40 mouse cellular contexts compared by ENCODE assay signal in genomic region chr3:122878705-122879315, GRCm38 (mm10). TPM values are rescaled to one million over a fixed set of nuclear protein-coding genes. Genes with fewer than 3 reads are reported as not detected.
DNase-seq lines count a peak whose midpoint lies in the region; ATAC-seq and TF ChIP-seq lines count a peak whose summit lies in the region.
"Had no signal": no experiment of that assay in that cellular context is flagged by ENCODE, and none has a peak within 500 bp of the region (broad histone marks: within the 10 kb centered on the region; RNA-seq: fewer than 3 reads in every experiment).

No protein-coding gene starts in this region.

- H3K4me3 ChIP-seq in liver, adult 2 months (ENCODE audit: insufficient read depth, low read depth, low read length) = no peak overlapping the region
- no peak overlapping the region for H3K4me3 ChIP-seq in liver, embryonic 11.5 days (ENCODE audit: low read depth, low read length)
- no peak overlapping the region for H3K4me3 ChIP-seq in intestine, embryonic 16.5 days (ENCODE audit: low read length)
- H3K4me3 ChIP-seq in stomach, postnatal 0 days (ENCODE audit: low read depth, low read length) = no peak overlapping the region
- H3K4me3 ChIP-seq: embryonic facial prominence, embryonic 12.5 days; heart, embryonic 10.5 days; heart, embryonic 15.5 days; hindbrain, embryonic 13.5 days; layer of hippocampus, adult 2 months; left cerebral cortex, adult 2 months; limb, embryonic 12.5 days; liver, embryonic 12.5 days; midbrain, embryonic 12.5 days had no signal

- no peaks in the 10 kb centered on the region for H3K27me3 ChIP-seq in liver, adult 2 months (ENCODE audit: control insufficient read depth, insufficient read depth, low read length)
- no peaks in the 10 kb centered on the region for H3K27me3 ChIP-seq in liver, embryonic 11.5 days (replicated peaks; ENCODE audit: control insufficient read depth, insufficient read depth, low read length)
- H3K27me3 ChIP-seq in intestine, embryonic 16.5 days (replicated peaks; ENCODE audit: control insufficient read depth, insufficient read depth, low read length) = no peaks in the 10 kb centered on the region
- no peaks in the 10 kb centered on the region for H3K27me3 ChIP-seq in stomach, postnatal 0 days (ENCODE audit: control insufficient read depth, insufficient read depth, low read length)
- H3K27me3 ChIP-seq: CH12.LX; embryonic facial prominence, embryonic 12.5 days; heart, embryonic 15.5 days; hindbrain, embryonic 13.5 days; limb, embryonic 12.5 days; liver, embryonic 12.5 days; midbrain, embryonic 12.5 days had no signal

- DNase-seq in liver, adult 2 months (ENCODE audit: extremely low read depth, low read depth, low spot score) = peak; percentile 84
- no peak for DNase-seq in liver, embryonic 11.5 days (ENCODE audit: low spot score)
- DNase-seq in R1 (ENCODE audit: low read depth, low spot score) = peak; percentile 41
- DNase-seq in stomach, postnatal 0 days (ENCODE audit: low spot score) = no peak
- DNase-seq in adrenal gland, adult 2 months = no peak
- no peak for DNase-seq in urinary bladder, postnatal 4 days (ENCODE audit: low spot score in 2 of 2)
- DNase-seq: adrenal gland, adult 8-10 months; cerebellum, adult 8-10 months; cerebellum, postnatal 36 days; gastrocnemius, postnatal 10 days; heart, postnatal 36 days; kidney, adult 8-10 months; kidney, postnatal 10 days; liver, postnatal 0 days; lung, postnatal 36 days; retina, postnatal 1 day; right cerebral cortex, postnatal 14 days; thymus, adult 18-20 months; thymus, postnatal 25 days had no signal

- H3K4me2 ChIP-seq in liver, embryonic 11.5 days = no peak overlapping the region
- H3K4me2 ChIP-seq in intestine, embryonic 16.5 days (ENCODE audit: low read depth, low read length) = 0 out of 2 replicates have a peak overlapping the region, but pooled peaks have one; percentile 5
- H3K4me2 ChIP-seq in stomach, postnatal 0 days (replicated peaks; ENCODE audit: low read depth) = no peak overlapping the region
- H3K4me2 ChIP-seq: embryonic facial prominence, embryonic 12.5 days; heart, embryonic 15.5 days; hindbrain, embryonic 13.5 days; limb, embryonic 12.5 days; liver, embryonic 12.5 days; midbrain, embryonic 12.5 days had no signal

- TF ChIP-seq CTCF in liver, adult 2 months (IDR thresholded peaks at IDR 0.05; ENCODE audit: low read depth, low read length) = no peak
- peak; percentile 55 for TF ChIP-seq CTCF in stomach, postnatal 0 days (IDR thresholded peaks at IDR 0.05; ENCODE audit: low read depth)

- 56% methylated on average over 8 of the region's 8 CpGs for WGBS in liver, adult 2 months
- 82% methylated on average over 8 of the region's 8 CpGs for WGBS in liver, embryonic 11.5 days
- 60% methylated on average over 8 of the region's 8 CpGs for WGBS in intestine, embryonic 16.5 days
- 74% methylated on average over 8 of the region's 8 CpGs for WGBS in stomach, postnatal 0 days

- H3K79me2 ChIP-seq in liver, adult 2 months (ENCODE audit: control insufficient read depth, insufficient read depth, low read length) = no peaks in the 10 kb centered on the region

- no peak for TF ChIP-seq EP300 in stomach, postnatal 0 days (optimal IDR thresholded peaks at IDR 0.05)

- H3K36me3 ChIP-seq in liver, adult 2 months (ENCODE audit: control insufficient read depth, insufficient read depth, low read length) = no peaks in the 10 kb centered on the region
- H3K36me3 ChIP-seq in liver, embryonic 11.5 days (ENCODE audit: control insufficient read depth, insufficient read depth, low read length) = no peaks in the 10 kb centered on the region
- H3K36me3 ChIP-seq in intestine, embryonic 16.5 days (ENCODE audit: control insufficient read depth, insufficient read depth, low read length) = no peaks in the 10 kb centered on the region
- no peaks in the 10 kb centered on the region for H3K36me3 ChIP-seq in stomach, postnatal 0 days (ENCODE audit: control insufficient read depth, insufficient read depth, low read length)
- H3K36me3 ChIP-seq: embryonic facial prominence, embryonic 12.5 days; heart, embryonic 10.5 days; heart, embryonic 15.5 days; hindbrain, embryonic 13.5 days; limb, embryonic 12.5 days; liver, embryonic 12.5 days; midbrain, embryonic 12.5 days had no signal

- H3K27ac ChIP-seq in liver, adult 2 months (replicated peaks; ENCODE audit: insufficient read depth, low read depth, low read length) = no peak overlapping the region
- no peak overlapping the region for H3K27ac ChIP-seq in liver, embryonic 11.5 days (ENCODE audit: low read depth, low read length)
- peak overlapping the region; percentile 84 for H3K27ac ChIP-seq in intestine, embryonic 16.5 days (ENCODE audit: low read length)
- no peak overlapping the region for H3K27ac ChIP-seq in stomach, postnatal 0 days (replicated peaks)
- H3K27ac ChIP-seq: embryonic facial prominence, embryonic 12.5 days; heart, embryonic 10.5 days; heart, embryonic 15.5 days; hindbrain, embryonic 13.5 days; layer of hippocampus, adult 2 months; left cerebral cortex, adult 2 months; limb, embryonic 12.5 days; liver, embryonic 12.5 days; midbrain, embryonic 12.5 days had no signal

- H3K4me1 ChIP-seq in liver, adult 2 months (ENCODE audit: control insufficient read depth, insufficient read depth, low read length) = peaks cover 3% of the 10 kb centered on the region; the same call in 1 of the 2 replicates
- H3K4me1 ChIP-seq in liver, embryonic 11.5 days (replicated peaks; ENCODE audit: control insufficient read depth, insufficient read depth, low read length) = no peaks in the 10 kb centered on the region
- peaks cover 15% of the 10 kb centered on the region; the same call in 1 of the 2 replicates for H3K4me1 ChIP-seq in intestine, embryonic 16.5 days (ENCODE audit: control insufficient read depth, insufficient read depth, low read length)
- H3K4me1 ChIP-seq in stomach, postnatal 0 days (replicated peaks; ENCODE audit: control insufficient read depth, insufficient read depth) = no peaks in the 10 kb centered on the region
- H3K4me1 ChIP-seq: embryonic facial prominence, embryonic 12.5 days; heart, embryonic 15.5 days; hindbrain, embryonic 13.5 days; limb, embryonic 12.5 days; liver, embryonic 12.5 days; midbrain, embryonic 12.5 days had no signal

- TF ChIP-seq POLR2A in liver, adult 2 months (IDR thresholded peaks at IDR 0.05; ENCODE audit: extremely low read depth, insufficient read depth, low read length) = no peak

- no peak overlapping the region for H3K9ac ChIP-seq in liver, adult 2 months (ENCODE audit: low read depth, low read length)
- no peak overlapping the region for H3K9ac ChIP-seq in liver, embryonic 11.5 days (ENCODE audit: low read depth, low read length)
- H3K9ac ChIP-seq in intestine, embryonic 16.5 days (ENCODE audit: low read depth, low read length) = no peak overlapping the region
- no peak overlapping the region for H3K9ac ChIP-seq in stomach, postnatal 0 days (ENCODE audit: low read length)
- H3K9ac ChIP-seq: embryonic facial prominence, embryonic 12.5 days; heart, embryonic 15.5 days; hindbrain, embryonic 13.5 days; limb, embryonic 12.5 days; liver, embryonic 12.5 days; liver, postnatal 0 days; midbrain, embryonic 12.5 days had no signal

- no peaks in the 10 kb centered on the region for H3K9me3 ChIP-seq in liver, embryonic 11.5 days (ENCODE audit: control insufficient read depth, low read length)
- H3K9me3 ChIP-seq in intestine, embryonic 16.5 days (ENCODE audit: control insufficient read depth, low read length) = no peaks in the 10 kb centered on the region
- no peaks in the 10 kb centered on the region for H3K9me3 ChIP-seq in stomach, postnatal 0 days (ENCODE audit: control insufficient read depth, low read length)
- H3K9me3 ChIP-seq: embryonic facial prominence, embryonic 12.5 days; heart, embryonic 10.5 days; heart, embryonic 15.5 days; hindbrain, embryonic 13.5 days; limb, embryonic 12.5 days; liver, embryonic 12.5 days; midbrain, embryonic 12.5 days had no signal

- no peak for ATAC-seq in liver, embryonic 11.5 days (replicated peaks; ENCODE audit: low FRiP score)
- peak; percentile 83 for ATAC-seq in intestine, embryonic 16.5 days
- ATAC-seq in stomach, postnatal 0 days (ENCODE audit: low FRiP score, low TSS enrichment) = peak; percentile 55
- ATAC-seq: activated CD4-positive, CD25-positive, alpha-beta regulatory T cell, adult 4 months; forebrain, embryonic 16.5 days; liver, embryonic 12.5 days; liver, postnatal 0 days had no signal

RNA-seq across cellular contexts. Expression of gene Fabp2, which starts 16.1 kb away (rescaled TPM):
- total RNA-seq in liver, adult 2 months (2014; rRNA removed) = 38.4 and 104 TPM in 2 replicates
- 6.8 and 13.6 TPM in 2 replicates for polyA plus RNA-seq in liver, adult 2 months (2012; rRNA removed)
- 4.3 and 5.4 TPM in 2 replicates for polyA plus RNA-seq in liver, embryonic 11.5 days (2014; fragmentation: Nextera tagmentation; extraction: Ambion mirVana)
- polyA plus RNA-seq in intestine, embryonic 16.5 days (2015; fragmentation: Nextera tagmentation; extraction: Ambion mirVana) = 1,335 and 2,162 TPM in 2 replicates
- polyA plus RNA-seq in stomach, postnatal 0 days (2015; fragmentation: Nextera tagmentation; extraction: Ambion mirVana) = 18.2 and 21.5 TPM in 2 replicates
- total RNA-seq in adrenal gland, adult 2 months (2021) = not detected
- not detected in 2 replicates for polyA plus RNA-seq in adrenal gland, adult 2 months (2012; rRNA removed)
- total RNA-seq: adrenal gland, adult 8-10 months; CH12.LX; gastrocnemius, postnatal 10 days; heart, postnatal 36 days; layer of hippocampus, adult 2 months; layer of hippocampus, postnatal 14 days; left cerebral cortex, adult 2 months; left cerebral cortex, postnatal 25 days; megakaryocyte, adult 5-6 weeks had no signal
- polyA plus RNA-seq: activated CD4-positive, CD25-positive, alpha-beta regulatory T cell, adult 4 months; C2C12; embryonic facial prominence, embryonic 12.5 days; forebrain, embryonic 16.5 days; gonadal fat pad, adult 2 months; hindbrain, embryonic 13.5 days; limb, embryonic 12.5 days; midbrain, embryonic 12.5 days; neural tube, embryonic 14.5 days had no signal

RNA-seq across cellular contexts. Expression of gene Gm10959, which starts 40.4 kb away (rescaled TPM):
- total RNA-seq in liver, adult 2 months (2014; rRNA removed) = not detected in 2 replicates
- not detected in 2 replicates for polyA plus RNA-seq in liver, adult 2 months (2012; rRNA removed)
- not detected in 2 replicates for polyA plus RNA-seq in liver, embryonic 11.5 days (2014; fragmentation: Nextera tagmentation; extraction: Ambion mirVana)
- not detected in 2 replicates for polyA plus RNA-seq in intestine, embryonic 16.5 days (2015; fragmentation: Nextera tagmentation; extraction: Ambion mirVana)
- not detected in 2 replicates for polyA plus RNA-seq in stomach, postnatal 0 days (2015; fragmentation: Nextera tagmentation; extraction: Ambion mirVana)
- not detected for total RNA-seq in adrenal gland, adult 2 months (2021)
- polyA plus RNA-seq in adrenal gland, adult 2 months (2012; rRNA removed) = not detected in 2 replicates
- total RNA-seq: adrenal gland, adult 8-10 months; CH12.LX; gastrocnemius, postnatal 10 days; heart, postnatal 36 days; layer of hippocampus, adult 2 months; layer of hippocampus, postnatal 14 days; left cerebral cortex, adult 2 months; left cerebral cortex, postnatal 25 days; megakaryocyte, adult 5-6 weeks had no signal
- polyA plus RNA-seq: activated CD4-positive, CD25-positive, alpha-beta regulatory T cell, adult 4 months; C2C12; embryonic facial prominence, embryonic 12.5 days; forebrain, embryonic 16.5 days; gonadal fat pad, adult 2 months; heart, embryonic 10.5 days; heart, embryonic 15.5 days; hindbrain, embryonic 13.5 days; limb, embryonic 12.5 days; liver, embryonic 12.5 days; liver, postnatal 0 days; lung, embryonic 16.5 days; midbrain, embryonic 12.5 days; neural tube, embryonic 14.5 days; stomach, embryonic 16.5 days had no signal

RNA-seq across cellular contexts. Expression of gene 1810037I17Rik, which starts 45.2 kb away (rescaled TPM):
- 21.7 and 22.8 TPM in 2 replicates for total RNA-seq in liver, adult 2 months (2014; rRNA removed)
- polyA plus RNA-seq in liver, adult 2 months (2012; rRNA removed) = 11.3 and 12.1 TPM in 2 replicates
- polyA plus RNA-seq in liver, embryonic 11.5 days (2014; fragmentation: Nextera tagmentation; extraction: Ambion mirVana) = 123 and 134 TPM in 2 replicates
- 128 and 131 TPM in 2 replicates for polyA plus RNA-seq in intestine, embryonic 16.5 days (2015; fragmentation: Nextera tagmentation; extraction: Ambion mirVana)
- 385 and 409 TPM in 2 replicates for polyA plus RNA-seq in stomach, postnatal 0 days (2015; fragmentation: Nextera tagmentation; extraction: Ambion mirVana)
- total RNA-seq in adrenal gland, adult 2 months (2021) = 10 to 100 TPM; 46.0 to 59.0 TPM
- 17.1 and 18.3 TPM in 2 replicates for polyA plus RNA-seq in adrenal gland, adult 2 months (2012; rRNA removed)

Comparison
In these comparisons a context has a peak if more than half of its experiments do, and no peak if none do; other contexts are left out.
1. DNase-seq: peak in liver, adult 2 months (single experiment) and R1 (single experiment); none in liver, embryonic 11.5 days (single experiment), stomach, postnatal 0 days (single experiment), adrenal gland, adult 2 months (single experiment) and urinary bladder, postnatal 4 days (0 of 2).
2. RNA of gene Fabp2, which starts 16.1 kb away (polyA plus RNA-seq): 1,335 to 2,162 TPM in intestine, embryonic 16.5 days; 18.2 to 21.5 TPM in stomach, postnatal 0 days, 6.8 to 13.6 TPM in liver, adult 2 months, 4.3 to 5.4 TPM in liver, embryonic 11.5 days and not detected in adrenal gland, adult 2 months; every median in the first group is over 10 times any median in the second.